Mouse (Mus musculus) limb, embryonic 15.5 days (tissue): ENCODE data around the gene Nyap2. TPM values are rescaled to one million over a fixed set of nuclear protein-coding genes. Genes with fewer than 3 reads are reported as not detected.

Source experiments
- ATAC-seq: fragments of 200-750 bp; cut with Nextera tagmentation; 2 replicates; pipeline ENCODE4 v1.8.0; 2017; ENCODE audit warnings: low read depth, moderate TSS enrichment; ENCODE audit not compliant: insufficient number of reproducible peaks, low FRiP score, low TSS enrichment
- H3K27ac ChIP-seq: fragments of 300-500 bp; sonication (generic); 2 replicates; pipeline ENCODE4 v1.5.1; 2015; ENCODE audit warnings: moderate library complexity, mild to moderate bottlenecking, inconsistent platforms
- H3K27me3 ChIP-seq: fragments of 300-500 bp; sonication (generic); 2 replicates; pipeline ENCODE4 v1.6.1; 2015; ENCODE audit warnings: inconsistent platforms
- H3K36me3 ChIP-seq: fragments of 300-500 bp; sonication (generic); 2 replicates; pipeline ENCODE4 v1.6.1; 2015; ENCODE audit warnings: inconsistent platforms
- H3K4me1 ChIP-seq: fragments of 300-500 bp; sonication (generic); 2 replicates; pipeline ENCODE4 v1.6.1; 2015; ENCODE audit warnings: inconsistent platforms
- H3K4me2 ChIP-seq: fragments of 300-500 bp; sonication (generic); 2 replicates; pipeline ENCODE4 v1.6.1; 2015; ENCODE audit warnings: mild to moderate bottlenecking, inconsistent platforms
- H3K4me3 ChIP-seq: fragments of 300-500 bp; sonication (generic); 2 replicates; pipeline ENCODE4 v1.5.1; 2015; ENCODE audit warnings: mild to moderate bottlenecking, inconsistent platforms
- H3K9ac ChIP-seq: fragments of 300-500 bp; sonication (generic); 2 replicates; pipeline ENCODE4 v1.6.1; 2015; ENCODE audit warnings: inconsistent platforms
- H3K9me3 ChIP-seq: fragments of 300-500 bp; sonication (generic); 2 replicates; pipeline ENCODE4 v1.6.1; 2016; ENCODE audit warnings: inconsistent platforms
- whole genome bisulfite sequencing: fragments of 180-500 bp; shearing (Covaris S2); methylation state at CpG from one replicate; pipeline ENCODE4 v1.1.7; 2015; 5-methylcytosine and 5-hydroxymethylcytosine counted together
- polyA plus RNA-seq: library from polyadenylated mRNA; unstranded; fragments of >200 nt; fragmentation: Nextera tagmentation; extraction: Ambion mirVana; gene quantifications from 2 replicates; pipeline ENCODE4 v1.2.1, GENCODE M21; 2015

The Nyap2 gene
- 0.04 TPM in 2 replicates for polyA plus RNA-seq

DNA sequence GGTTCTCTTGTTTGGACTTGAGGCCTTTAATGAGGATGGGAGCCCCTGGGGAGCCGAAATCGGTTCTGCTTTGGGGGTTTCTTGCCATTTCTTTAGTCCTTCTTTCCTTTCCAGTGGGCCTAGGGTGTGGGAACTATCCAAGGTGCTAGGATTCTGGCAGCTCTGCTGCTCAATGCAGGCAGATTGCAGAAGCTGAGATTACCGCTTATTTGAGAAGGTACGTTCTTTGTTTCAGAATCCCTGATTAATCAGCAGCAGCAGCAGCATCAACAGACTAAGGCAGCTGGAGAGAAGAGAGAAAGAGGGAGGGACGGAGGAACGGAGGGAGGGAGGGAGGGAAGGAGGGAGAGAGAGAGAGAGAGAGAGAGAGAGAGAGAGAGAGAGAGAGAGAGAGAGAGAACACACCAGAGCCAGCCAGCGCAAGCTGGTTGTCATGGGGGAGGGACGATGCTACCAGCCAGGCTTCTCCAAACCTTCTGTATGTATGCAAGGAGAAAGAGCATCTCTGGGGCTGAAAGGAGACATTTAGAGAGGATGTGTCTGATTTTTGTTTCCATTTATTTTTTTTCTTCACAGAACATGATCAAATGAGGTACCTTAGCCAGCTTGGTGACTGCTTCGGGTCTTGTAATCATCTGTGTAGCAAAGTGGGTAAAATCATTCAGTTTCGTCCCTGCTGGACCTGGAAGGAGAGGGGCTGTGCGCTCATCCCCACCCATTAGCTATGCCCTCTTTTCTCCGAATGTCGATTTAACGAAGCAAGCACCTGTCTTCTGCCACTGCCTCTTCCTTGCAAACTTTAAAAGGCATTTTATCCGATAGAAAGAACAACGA, at the start of gene Nyap2:
TSS of gene Nyap2 (plus strand) at position 120 of the 834 bp plus-strand sequence.
- no peak within 1 kb of the TSS for H3K9ac ChIP-seq
- H3K36me3 ChIP-seq, result no peaks in the 10 kb centered on the region
- H3K4me2 ChIP-seq, result no peak within 1 kb of the TSS
- WGBS, result 38% methylated on average over 16 of the region's 16 CpGs
- ATAC-seq, result no peak
- H3K27me3 ChIP-seq, result no peaks in the 10 kb centered on the region
- H3K9me3 ChIP-seq, result no peaks in the 10 kb centered on the region
- H3K4me1 ChIP-seq, result no peaks in the 10 kb centered on the region
- no peak within 1 kb of the TSS for H3K4me3 ChIP-seq
- no peak within 1 kb of the TSS for H3K27ac ChIP-seq

DNA sequence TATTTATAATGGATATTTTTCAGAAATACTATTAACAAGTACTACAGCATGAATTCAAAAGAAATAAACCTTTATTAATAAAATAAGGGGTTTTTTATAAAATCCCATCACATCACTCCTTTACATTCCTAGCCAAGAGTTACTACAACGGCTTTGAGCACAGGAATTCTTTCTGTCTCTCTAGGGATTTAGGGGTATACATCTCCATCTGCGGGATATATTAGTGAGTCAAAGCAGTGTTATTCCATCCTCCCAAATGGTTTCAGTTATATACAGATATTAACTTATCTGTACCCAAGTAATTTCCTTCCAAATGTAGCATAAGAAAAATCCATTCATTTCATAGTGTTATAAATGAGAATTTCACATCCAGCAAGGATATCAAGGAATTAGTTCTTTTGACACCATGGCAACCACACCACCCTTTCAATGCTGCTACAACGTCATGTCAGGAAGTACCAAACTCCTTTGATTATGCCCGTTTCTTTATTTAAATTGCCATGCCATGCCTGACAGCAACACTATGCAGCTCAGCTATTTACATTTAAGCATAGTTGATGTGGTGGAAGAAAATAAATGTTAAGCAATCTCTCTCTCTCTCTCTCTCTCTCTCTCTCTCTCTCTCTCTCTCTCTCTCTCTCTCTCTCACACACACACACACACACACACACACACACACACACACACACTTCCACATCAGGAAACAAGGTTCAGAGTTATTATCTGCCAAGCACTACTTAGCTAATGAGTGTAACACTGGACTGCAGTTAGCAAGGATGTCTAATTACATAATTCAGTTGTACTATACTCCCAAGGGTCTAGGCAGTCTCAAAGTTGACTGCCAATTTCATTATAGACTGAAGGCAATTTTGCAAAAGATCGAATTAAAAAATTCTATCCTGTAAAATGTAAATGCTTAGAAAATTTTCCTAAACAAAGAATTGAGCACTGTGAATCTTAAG, 33.6 kb upstream of the Nyap2 start:
- no peak overlapping the region for H3K4me3 ChIP-seq
- H3K36me3 ChIP-seq, result no peaks in the 10 kb centered on the region
- H3K9me3 ChIP-seq, result no peaks in the 10 kb centered on the region
- no peaks in the 10 kb centered on the region for H3K27me3 ChIP-seq
- H3K27ac ChIP-seq, result no peak overlapping the region
- H3K4me1 ChIP-seq, result no peaks in the 10 kb centered on the region
- H3K9ac ChIP-seq, result no peak overlapping the region
- 49% methylated on average over 5 of the region's 5 CpGs for WGBS
- no peak overlapping the region for H3K4me2 ChIP-seq
- no peak for ATAC-seq

GRCm38 (mm10) chr1:81058340-81058739, 18.4 kb upstream of the Nyap2 start:
- H3K27me3 ChIP-seq, result no peaks in the 10 kb centered on the region
- no peaks in the 10 kb centered on the region for H3K4me1 ChIP-seq
- H3K4me3 ChIP-seq, result no peak overlapping the region
- H3K4me2 ChIP-seq, result no peak overlapping the region
- no peak for ATAC-seq
- H3K27ac ChIP-seq, result no peak overlapping the region
- H3K9me3 ChIP-seq, result no peaks in the 10 kb centered on the region
- H3K9ac ChIP-seq, result no peak overlapping the region
- no peaks in the 10 kb centered on the region for H3K36me3 ChIP-seq
- 46% methylated on average over 5 of the region's 5 CpGs for WGBS

- no peaks in the 10 kb centered on the region for H3K36me3 ChIP-seq
- H3K9me3 ChIP-seq, result no peaks in the 10 kb centered on the region
- ATAC-seq, result no peak
- no peak overlapping the region for H3K9ac ChIP-seq
- no peak overlapping the region for H3K4me2 ChIP-seq
- H3K27me3 ChIP-seq, result no peaks in the 10 kb centered on the region
- H3K4me1 ChIP-seq, result no peaks in the 10 kb centered on the region
- H3K4me3 ChIP-seq, result no peak overlapping the region
- H3K27ac ChIP-seq, result no peak overlapping the region
- 63% methylated on average over 2 of the region's 2 CpGs for WGBS
Measured at GRCm38 (mm10) chr1:81058835-81059234, 17.9 kb upstream of the Nyap2 start.

- H3K27me3 ChIP-seq, result no peaks in the 10 kb centered on the region
- H3K36me3 ChIP-seq, result no peaks in the 10 kb centered on the region
- no peaks in the 10 kb centered on the region for H3K4me1 ChIP-seq
- no peak overlapping the region for H3K4me3 ChIP-seq
- no peak overlapping the region for H3K9ac ChIP-seq
- no peaks in the 10 kb centered on the region for H3K9me3 ChIP-seq
- ATAC-seq, result no peak
- no peak overlapping the region for H3K4me2 ChIP-seq
- WGBS, result 76% methylated on average over 2 of the region's 2 CpGs
- H3K27ac ChIP-seq, result no peak overlapping the region
Measured at GRCm38 (mm10) chr1:81062811-81063210, 13.9 kb upstream of the Nyap2 start.

DNA sequence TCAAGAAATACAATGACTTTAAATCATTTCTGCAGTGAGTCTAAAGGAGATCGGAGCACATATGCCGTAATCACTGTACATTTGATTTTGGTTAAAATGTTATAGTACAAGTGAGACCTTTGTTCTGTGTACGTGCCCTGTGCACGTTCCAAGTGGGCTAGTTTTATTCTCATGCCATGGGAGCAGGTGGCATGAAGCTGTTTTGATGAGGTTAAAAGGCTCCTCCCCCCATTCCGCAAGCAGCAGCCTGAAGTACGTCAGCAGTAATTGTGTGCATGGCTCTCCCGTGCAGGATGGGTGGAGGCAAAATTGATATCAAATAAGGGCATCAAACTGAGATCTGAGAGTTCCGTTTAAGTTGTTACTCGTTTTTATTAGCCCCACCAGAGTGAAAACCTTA, 491 bp upstream of the Nyap2 start:
- 66% methylated on average over 9 of the region's 9 CpGs for WGBS
- no peaks in the 10 kb centered on the region for H3K36me3 ChIP-seq
- no peaks in the 10 kb centered on the region for H3K4me1 ChIP-seq
- ATAC-seq, result no peak
- H3K27ac ChIP-seq, result no peak overlapping the region
- no peaks in the 10 kb centered on the region for H3K9me3 ChIP-seq
- H3K4me3 ChIP-seq, result no peak overlapping the region
- no peak overlapping the region for H3K9ac ChIP-seq
- H3K4me2 ChIP-seq, result no peak overlapping the region
- H3K27me3 ChIP-seq, result no peaks in the 10 kb centered on the region

GRCm38 (mm10) chr1:81077665-81078314, 1.0 kb downstream of the Nyap2 start:
- H3K36me3 ChIP-seq, result no peaks in the 10 kb centered on the region
- no peak overlapping the region for H3K4me2 ChIP-seq
- no peak overlapping the region for H3K4me3 ChIP-seq
- WGBS, result 80% methylated on average over 9 of the region's 9 CpGs
- no peak for ATAC-seq
- H3K9ac ChIP-seq, result no peak overlapping the region
- H3K27ac ChIP-seq, result no peak overlapping the region
- H3K27me3 ChIP-seq, result no peaks in the 10 kb centered on the region
- no peaks in the 10 kb centered on the region for H3K9me3 ChIP-seq
- H3K4me1 ChIP-seq, result no peaks in the 10 kb centered on the region

GRCm38 (mm10) chr1:81087485-81087884, 10.7 kb downstream of the Nyap2 start:
- Histone ChIP-seq H3K36me3 (no peaks in the 10 kb centered on the region), H3K4me2 (no peak overlapping the region), H3K27me3 (no peaks in the 10 kb centered on the region), H3K9ac (no peak overlapping the region), H3K4me3 (no peak overlapping the region), H3K27ac (no peak overlapping the region), H3K4me1 (no peaks in the 10 kb centered on the region), H3K9me3 (no peaks in the 10 kb centered on the region)
- 65% methylated on average over 5 of the region's 5 CpGs for WGBS
- no peak for ATAC-seq

DNA sequence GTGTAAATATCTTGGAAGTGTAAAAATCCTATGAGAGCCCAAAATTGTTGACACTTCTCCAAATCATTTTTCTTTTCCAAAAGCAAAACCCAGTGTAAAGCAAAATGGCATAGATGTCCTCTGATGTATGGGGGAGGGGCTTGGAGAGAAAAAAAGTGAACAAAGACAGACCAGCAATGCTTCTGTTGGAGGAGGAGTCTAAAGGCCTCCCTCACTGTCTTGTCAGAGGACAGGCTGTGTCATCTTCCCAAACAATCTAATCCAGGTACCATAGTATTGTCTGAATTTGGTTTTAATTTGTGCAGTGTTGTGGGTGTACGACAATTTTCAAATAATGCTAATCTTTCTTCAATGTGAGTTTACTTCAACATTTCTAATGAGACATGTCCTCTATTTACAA, 13.7 kb downstream of the Nyap2 start:
- Histone ChIP-seq H3K4me3 (no peak overlapping the region), H3K27ac (no peak overlapping the region), H3K9ac (no peak overlapping the region), H3K9me3 (no peaks in the 10 kb centered on the region), H3K36me3 (no peaks in the 10 kb centered on the region), H3K4me1 (no peaks in the 10 kb centered on the region), H3K4me2 (no peak overlapping the region), H3K27me3 (no peaks in the 10 kb centered on the region)
- 83% methylated on average over 1 of the region's 1 CpGs for WGBS
- ATAC-seq, result no peak

DNA sequence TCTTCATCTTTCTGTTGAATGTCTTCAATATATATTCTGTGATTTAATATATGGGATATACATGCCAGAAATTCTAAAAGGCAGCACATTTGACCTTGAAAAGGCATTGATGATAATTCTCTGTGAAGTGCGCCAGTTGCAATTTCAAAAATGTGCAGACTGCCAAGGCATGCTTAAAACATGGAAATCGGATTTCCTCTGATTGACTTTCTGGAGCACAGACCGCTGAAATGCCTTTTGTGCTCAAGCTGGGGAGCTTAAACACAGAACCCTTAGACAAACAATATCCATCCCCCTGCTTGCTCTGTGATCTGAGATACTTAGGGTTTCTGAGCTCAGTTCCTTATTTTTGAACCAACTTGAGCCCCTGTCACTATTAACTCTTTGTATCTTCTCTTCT, 14.2 kb downstream of the Nyap2 start:
- no peak overlapping the region for H3K4me2 ChIP-seq
- H3K36me3 ChIP-seq, result no peaks in the 10 kb centered on the region
- H3K27me3 ChIP-seq, result no peaks in the 10 kb centered on the region
- no peak for ATAC-seq
- H3K4me1 ChIP-seq, result no peaks in the 10 kb centered on the region
- no peak overlapping the region for H3K9ac ChIP-seq
- WGBS, result 72% methylated on average over 3 of the region's 3 CpGs
- H3K9me3 ChIP-seq, result no peaks in the 10 kb centered on the region
- no peak overlapping the region for H3K4me3 ChIP-seq
- no peak overlapping the region for H3K27ac ChIP-seq

GRCm38 (mm10) chr1:81092056-81092455, 15.3 kb downstream of the Nyap2 start:
- H3K27ac ChIP-seq, result no peak overlapping the region
- 72% methylated on average over 2 of the region's 2 CpGs for WGBS
- no peak for ATAC-seq
- H3K9me3 ChIP-seq, result no peaks in the 10 kb centered on the region
- no peaks in the 10 kb centered on the region for H3K4me1 ChIP-seq
- no peaks in the 10 kb centered on the region for H3K27me3 ChIP-seq
- no peaks in the 10 kb centered on the region for H3K36me3 ChIP-seq
- no peak overlapping the region for H3K4me2 ChIP-seq
- H3K4me3 ChIP-seq, result no peak overlapping the region
- H3K9ac ChIP-seq, result no peak overlapping the region

DNA sequence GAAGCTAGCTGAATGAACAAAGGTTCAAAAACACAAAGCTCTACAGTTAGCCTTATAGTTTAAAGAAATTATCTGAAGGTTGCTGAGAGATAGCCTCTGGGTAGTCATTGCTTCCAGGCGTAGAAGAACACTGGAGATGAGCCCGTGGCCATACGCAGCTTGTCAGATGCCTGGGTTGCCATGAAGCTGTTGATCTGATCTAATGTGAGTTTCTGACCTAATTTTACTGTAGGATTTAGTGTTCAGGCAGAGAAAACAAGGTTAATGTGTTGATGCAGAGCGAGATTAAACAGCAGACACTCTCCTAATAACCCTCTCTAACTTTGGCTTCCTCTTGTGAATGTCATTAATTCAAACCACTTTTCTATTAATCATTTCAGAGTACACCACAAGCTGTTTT, 16.1 kb downstream of the Nyap2 start:
- H3K4me3 ChIP-seq, result no peak overlapping the region
- H3K27me3 ChIP-seq, result no peaks in the 10 kb centered on the region
- ATAC-seq, result no peak
- H3K4me1 ChIP-seq, result no peaks in the 10 kb centered on the region
- H3K36me3 ChIP-seq, result no peaks in the 10 kb centered on the region
- H3K27ac ChIP-seq, result no peak overlapping the region
- no peak overlapping the region for H3K4me2 ChIP-seq
- H3K9ac ChIP-seq, result no peak overlapping the region
- H3K9me3 ChIP-seq, result no peaks in the 10 kb centered on the region
- 85% methylated on average over 4 of the region's 4 CpGs for WGBS
